Mouse (Mus musculus): ENCODE measurements at regions not wholly inside any gene's neighbourhood (a gene's known extent, or its start where the extent isn't known, plus 50 kb on each side); places are given as distances from the start of the nearest gene placed in this dataset.

DNA sequence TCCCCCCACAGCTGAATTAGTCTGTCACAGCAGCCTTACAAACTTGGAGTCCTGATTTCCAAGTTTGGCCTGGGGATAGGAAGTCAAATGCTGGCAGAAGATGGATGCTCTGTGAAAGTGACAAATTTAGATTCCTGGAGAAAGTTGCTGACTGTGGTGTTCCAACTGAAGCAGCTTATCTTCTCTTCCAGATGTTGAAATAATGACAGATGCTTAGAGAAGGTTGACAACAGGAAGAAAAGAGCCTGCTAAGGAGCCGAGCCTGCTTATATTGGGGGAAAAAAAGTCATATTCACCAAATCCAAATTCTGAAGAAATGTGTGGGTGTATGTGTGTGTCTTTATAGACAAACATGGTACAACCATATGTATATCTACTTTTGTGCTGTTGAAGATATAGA, 1380.4 kb upstream of the Cdh8 start:
- TF ChIP-seq CTCF (IDR thresholded peaks at IDR 0.05) (no peak), POLR2A (IDR thresholded peaks at IDR 0.05; ENCODE audit: insufficient read depth, low read depth, low read length) (no peak)
